Mouse (Mus musculus): ENCODE measurements around the gene Vpreb3. TPM values are rescaled to one million over a fixed set of nuclear protein-coding genes. Genes with fewer than 3 reads are reported as not detected.

Gene Vpreb3
- polyA plus RNA-seq, 1 experiment from 2014 or later: 61.6 TPM

GRCm38 (mm10) chr10:75949053-75950045, 6.5 kb downstream of the Vpreb3 start:
- peak; percentile 62 for DNase-seq
- no peak for TF ChIP-seq CTCF (IDR thresholded peaks at IDR 0.05; ENCODE audit: low read depth)
- no peak for TF ChIP-seq EP300 (IDR thresholded peaks at IDR 0.05; ENCODE audit: low read depth)
- H3K36me3 ChIP-seq (replicated peaks; ENCODE audit: insufficient read depth, low read length): no peaks in the 10 kb centered on the region
- H3K9me3 ChIP-seq (ENCODE audit: low read length): no peaks in the 10 kb centered on the region
- H3K27me3 ChIP-seq (ENCODE audit: insufficient read depth, low read length): peaks cover 9% of the 10 kb centered on the region; the same call in 1 of the 2 replicates
- no peaks in the 10 kb centered on the region; the same call in 1 of the 2 replicates for H3K4me1 ChIP-seq (ENCODE audit: insufficient read depth)
- peak; percentile 14; the same call in 1 of the 2 replicates for ATAC-seq
- peak overlapping the region; percentile 44 for H3K4me2 ChIP-seq (ENCODE audit: low read depth, low read length)
- no peak overlapping the region for H3K9ac ChIP-seq (replicated peaks)
- H3K27ac ChIP-seq (ENCODE audit: low read depth): peak overlapping the region; percentile 39; the same call in 1 of the 2 replicates
- H3K4me3 ChIP-seq (ENCODE audit: low read depth, low read length): peak overlapping the region; percentile 42
- 65% methylated on average over 22 of the region's 22 CpGs for WGBS (ENCODE audit: insufficient replicate concordance)

- Histone ChIP-seq H3K36me3 (replicated peaks; ENCODE audit: insufficient read depth, low read length) (no peaks in the 10 kb centered on the region), H3K9ac (replicated peaks) (peak overlapping the region; percentile 35), H3K9me3 (ENCODE audit: low read length) (no peaks in the 10 kb centered on the region), H3K4me2 (ENCODE audit: low read depth, low read length) (peak overlapping the region; percentile 70), H3K27ac (ENCODE audit: low read depth) (0 out of 2 replicates have a peak overlapping the region, but pooled peaks have one; percentile 39), H3K4me3 (ENCODE audit: low read depth, low read length) (peak overlapping the region; percentile 42), H3K27me3 (ENCODE audit: insufficient read depth, low read length) (peaks cover 9% of the 10 kb centered on the region; the same call in 1 of the 2 replicates), H3K4me1 (ENCODE audit: insufficient read depth) (no peaks in the 10 kb centered on the region; the same call in 1 of the 2 replicates)
- DNase-seq: peak; percentile 70
- TF ChIP-seq EP300 (IDR thresholded peaks at IDR 0.05; ENCODE audit: low read depth) (no peak), CTCF (IDR thresholded peaks at IDR 0.05; ENCODE audit: low read depth) (no peak)
- 3% methylated on average over 23 of the region's 23 CpGs for WGBS (ENCODE audit: insufficient replicate concordance)
- peak; percentile 78 for ATAC-seq
Measured at GRCm38 (mm10) chr10:75950791-75951210, 7.9 kb downstream of the Vpreb3 start.

GRCm38 (mm10) chr10:75951424-75952050, 8.7 kb downstream of the Vpreb3 start:
- Histone ChIP-seq H3K4me3 (ENCODE audit: low read depth, low read length) (peak overlapping the region; percentile 42), H3K9ac (replicated peaks) (peak overlapping the region; percentile 35), H3K4me1 (ENCODE audit: insufficient read depth) (no peaks in the 10 kb centered on the region; the same call in 1 of the 2 replicates), H3K9me3 (ENCODE audit: low read length) (no peaks in the 10 kb centered on the region), H3K36me3 (replicated peaks; ENCODE audit: insufficient read depth, low read length) (no peaks in the 10 kb centered on the region), H3K4me2 (ENCODE audit: low read depth, low read length) (peak overlapping the region; percentile 70), H3K27ac (ENCODE audit: low read depth) (no peak overlapping the region), H3K27me3 (ENCODE audit: insufficient read depth, low read length) (peaks cover 9% of the 10 kb centered on the region; the same call in 1 of the 2 replicates)
- TF ChIP-seq EP300 (IDR thresholded peaks at IDR 0.05; ENCODE audit: low read depth) (no peak), CTCF (IDR thresholded peaks at IDR 0.05; ENCODE audit: low read depth) (peak; percentile 78)
- 4% methylated on average over 13 of the region's 13 CpGs for WGBS (ENCODE audit: insufficient replicate concordance)
- peak; percentile 68 for DNase-seq
- 0 out of 2 replicates have a peak, but pooled peaks have one; percentile 7 for ATAC-seq

GRCm38 (mm10) chr10:75954381-75954811, 11.5 kb downstream of the Vpreb3 start, which contains the start of gene Gm5134:
Gene Gm5134 (plus strand): TSS chr10:75954514.
- no peaks in the 10 kb centered on the region; the same call in 1 of the 2 replicates for H3K4me1 ChIP-seq (ENCODE audit: insufficient read depth)
- no peak within 1 kb of the TSS for H3K9ac ChIP-seq (replicated peaks)
- H3K4me3 ChIP-seq (ENCODE audit: low read depth, low read length): 0 out of 2 replicates have a peak within 1 kb of the TSS, but pooled peaks have one; percentile 24
- no peak within 1 kb of the TSS for H3K27ac ChIP-seq (ENCODE audit: low read depth)
- H3K27me3 ChIP-seq (ENCODE audit: insufficient read depth, low read length): peaks cover 9% of the 10 kb centered on the region; the same call in 1 of the 2 replicates
- DNase-seq: no peak
- H3K4me2 ChIP-seq (ENCODE audit: low read depth, low read length): peak within 1 kb of the TSS; percentile 62
- H3K36me3 ChIP-seq (replicated peaks; ENCODE audit: insufficient read depth, low read length): no peaks in the 10 kb centered on the region
- no peak for TF ChIP-seq EP300 (IDR thresholded peaks at IDR 0.05; ENCODE audit: low read depth)
- TF ChIP-seq CTCF (IDR thresholded peaks at IDR 0.05; ENCODE audit: low read depth): no peak
- WGBS (ENCODE audit: insufficient replicate concordance): 26% methylated on average over 20 of the region's 20 CpGs
- H3K9me3 ChIP-seq (ENCODE audit: low read length): no peaks in the 10 kb centered on the region
- ATAC-seq: no peak

- H3K9ac ChIP-seq (replicated peaks): no peak overlapping the region
- no peaks in the 10 kb centered on the region for H3K36me3 ChIP-seq (replicated peaks; ENCODE audit: insufficient read depth, low read length)
- H3K4me1 ChIP-seq (ENCODE audit: insufficient read depth): no peaks in the 10 kb centered on the region
- ATAC-seq (no peak), DNase-seq (no peak)
- no peak for TF ChIP-seq CTCF (IDR thresholded peaks at IDR 0.05; ENCODE audit: low read depth)
- no peak for TF ChIP-seq EP300 (IDR thresholded peaks at IDR 0.05; ENCODE audit: low read depth)
- H3K4me2 ChIP-seq (ENCODE audit: low read depth, low read length): no peak overlapping the region
- no peak overlapping the region for H3K4me3 ChIP-seq (ENCODE audit: low read depth, low read length)
- 92% methylated on average over 10 of the region's 10 CpGs for WGBS (ENCODE audit: insufficient replicate concordance)
- no peak overlapping the region for H3K27ac ChIP-seq (ENCODE audit: low read depth)
- H3K9me3 ChIP-seq (ENCODE audit: low read length): peaks cover 2% of the 10 kb centered on the region; the same call in 1 of the 2 replicates
- no peaks in the 10 kb centered on the region for H3K27me3 ChIP-seq (ENCODE audit: insufficient read depth, low read length)
Measured at GRCm38 (mm10) chr10:75973846-75974245, 31.0 kb downstream of the Vpreb3 start.

Data from liver, postnatal 0 days (tissue).